Mouse (Mus musculus): ENCODE results near the gene Pheta1.

DNA sequence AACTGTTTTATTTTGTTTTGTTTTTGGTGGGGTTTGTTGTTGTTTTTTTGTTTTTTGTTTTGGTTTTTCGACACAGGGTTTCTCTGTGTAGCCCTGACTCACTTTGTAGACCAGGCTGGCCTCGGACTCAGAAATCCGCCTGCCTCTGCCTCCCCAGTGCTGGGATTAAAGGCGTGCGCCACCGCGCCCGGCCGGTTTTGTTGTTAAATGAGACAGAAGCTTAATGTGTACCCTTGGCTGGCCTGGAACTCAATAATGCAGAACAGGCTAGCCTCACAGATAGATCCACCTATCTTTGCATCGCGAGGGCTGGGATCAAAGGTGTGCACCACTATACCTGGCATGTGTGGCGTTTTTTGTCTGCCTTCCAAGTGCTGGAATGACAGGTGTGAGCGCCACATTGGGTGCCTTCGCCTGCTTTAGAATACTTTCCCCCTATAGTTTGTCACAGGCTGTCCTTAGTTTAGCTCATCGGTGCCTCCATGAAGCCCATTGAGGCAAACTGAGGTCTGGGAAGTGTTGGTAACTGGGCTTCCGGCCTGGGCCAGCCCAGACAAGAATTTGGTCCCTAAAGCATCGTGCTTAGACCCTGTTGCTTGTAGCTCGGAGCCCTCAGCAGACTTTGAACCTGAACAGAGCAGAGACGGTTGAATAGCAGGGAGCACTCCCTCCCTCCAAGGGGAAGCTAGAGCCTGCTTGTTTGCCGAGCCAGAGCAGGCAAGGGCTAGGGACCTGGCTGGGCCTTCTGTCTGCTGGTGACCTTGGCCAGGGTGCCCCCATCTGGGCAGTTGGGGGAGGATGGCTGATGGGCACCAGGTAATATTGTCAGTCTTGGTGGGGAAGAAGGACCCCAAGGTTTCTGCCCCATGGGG lies 930 bp downstream of the Pheta1 start:
- TF ChIP-seq CTCF (IDR thresholded peaks at IDR 0.05; ENCODE audit: low read depth) (0 out of 2 replicates have a peak, but pooled peaks have one; percentile 24), EP300 (IDR thresholded peaks at IDR 0.05; ENCODE audit: low read depth) (no peak)
